Mouse (Mus musculus) forebrain, embryonic 12.5 days (tissue): Measurements from ENCODE around the gene Mbd6. TPM values are rescaled to one million over a fixed set of nuclear protein-coding genes. Genes with fewer than 3 reads are reported as not detected.
"Not testable (repeated sequence)": the region's sequence is repeated elsewhere in the genome, so short reads cannot be mapped to it uniquely, and the experiment has no call there.

Experiments
- ATAC-seq: fragments of 200-750 bp; cut with Nextera tagmentation; 2 replicates; pipeline ENCODE4 v1.8.0; 2017; ENCODE audit warnings: moderate TSS enrichment; ENCODE audit not compliant: low FRiP score
- H3K27ac ChIP-seq: fragments of 300-500 bp; sonication (generic); 2 replicates; pipeline ENCODE4 v1.5.1; 2016; ENCODE audit warnings: mild to moderate bottlenecking
- H3K27me3 ChIP-seq: fragments of 300-500 bp; sonication (generic); 2 replicates; pipeline ENCODE4 v1.6.1; 2016; ENCODE audit warnings: mild to moderate bottlenecking
- H3K36me3 ChIP-seq: fragments of 300-500 bp; sonication (generic); replicated peaks from 2 replicates; pipeline ENCODE4 v1.6.1; 2016; ENCODE audit warnings: mild to moderate bottlenecking
- H3K4me1 ChIP-seq: fragments of 300-500 bp; sonication (generic); 2 replicates; pipeline ENCODE4 v1.6.1; 2016
- H3K4me2 ChIP-seq: fragments of 300-500 bp; sonication (generic); 2 replicates; pipeline ENCODE4 v1.6.1; 2016; ENCODE audit warnings: mild to moderate bottlenecking, moderate library complexity
- H3K4me3 ChIP-seq: fragments of 300-500 bp; sonication (generic); replicated peaks from 2 replicates; pipeline ENCODE4 v1.5.1; 2016; ENCODE audit warnings: mild to moderate bottlenecking
- H3K9ac ChIP-seq: fragments of 300-500 bp; sonication (generic); 2 replicates; pipeline ENCODE4 v1.6.1; 2016; ENCODE audit warnings: mild to moderate bottlenecking
- H3K9me3 ChIP-seq: fragments of 300-500 bp; sonication (generic); 2 replicates; pipeline ENCODE4 v1.6.1; 2016
- WGBS: fragments of 180-500 bp; shearing (Covaris S2); methylation state at CpG from one replicate; pipeline ENCODE4 v1.1.7; 2016; 5-methylcytosine and 5-hydroxymethylcytosine counted together
- polyA plus RNA-seq: library from polyadenylated mRNA; unstranded; fragments of >200 nt; fragmentation: Nextera tagmentation; extraction: Ambion mirVana; gene quantifications from 2 replicates; pipeline ENCODE4 v1.2.1, GENCODE M21; 2016

The Mbd6 gene
- polyA plus RNA-seq, 1 experiment from 2014 or later, result 21.2 TPM

DNA sequence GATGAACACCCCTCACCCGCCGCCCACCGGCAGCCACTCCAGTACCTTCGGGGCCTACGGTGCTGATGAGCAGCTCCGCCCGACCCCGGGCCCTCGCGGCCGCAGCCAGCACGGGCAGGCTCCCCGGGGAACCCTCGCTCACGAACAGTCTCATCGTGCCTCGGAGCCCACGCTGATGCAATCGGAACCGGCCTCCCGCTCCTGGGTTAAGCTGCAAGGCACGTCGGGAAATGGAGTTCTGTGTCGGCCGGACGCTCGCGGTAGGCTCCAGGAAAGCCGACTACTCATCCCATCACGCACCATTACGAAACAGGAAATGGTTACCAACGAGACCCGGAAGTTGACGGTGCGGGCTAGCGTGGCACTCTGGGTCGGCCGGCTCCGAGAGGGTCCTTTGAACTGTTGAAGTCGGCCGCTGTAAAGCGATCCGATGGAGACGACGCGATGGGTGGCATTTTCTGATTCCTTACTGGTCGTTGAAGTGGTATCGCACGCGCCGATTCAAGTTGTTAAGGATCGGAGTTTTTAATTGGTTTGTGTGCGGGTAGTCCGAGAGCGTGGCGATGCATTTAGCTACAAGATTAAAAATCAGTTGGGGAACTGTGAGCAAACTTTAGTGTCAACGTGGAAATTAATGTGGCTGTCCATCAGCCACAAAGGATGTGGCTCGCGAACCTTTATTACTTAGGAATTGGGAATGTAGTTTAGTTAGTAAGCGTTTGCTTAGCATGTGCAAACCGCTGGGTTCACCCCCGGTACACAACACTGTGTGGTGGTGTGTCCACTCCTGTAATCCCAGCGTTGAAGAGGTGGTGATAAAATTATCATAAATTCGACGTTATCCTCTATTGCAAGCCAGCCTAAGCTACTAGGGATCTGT, 22.9 kb upstream of the Mbd6 start, which contains the start of gene Mars:
Mars (minus strand) TSS at position 311 of the 880 bp plus-strand sequence.
- ATAC-seq, result peak; percentile 96
- Histone ChIP-seq H3K27me3 (no peaks in the 10 kb centered on the region), H3K9ac (peak within 1 kb of the TSS; percentile 86), H3K4me2 (peak within 1 kb of the TSS; percentile 71), H3K36me3 (peaks cover 30% of the 10 kb centered on the region), H3K27ac (peak within 1 kb of the TSS; percentile 75), H3K4me1 (peaks cover 12% of the 10 kb centered on the region), H3K9me3 (no peaks in the 10 kb centered on the region), H3K4me3 (peak within 1 kb of the TSS; percentile 79)
- under 1% methylated on average over 65 of the region's 65 CpGs for WGBS

DNA sequence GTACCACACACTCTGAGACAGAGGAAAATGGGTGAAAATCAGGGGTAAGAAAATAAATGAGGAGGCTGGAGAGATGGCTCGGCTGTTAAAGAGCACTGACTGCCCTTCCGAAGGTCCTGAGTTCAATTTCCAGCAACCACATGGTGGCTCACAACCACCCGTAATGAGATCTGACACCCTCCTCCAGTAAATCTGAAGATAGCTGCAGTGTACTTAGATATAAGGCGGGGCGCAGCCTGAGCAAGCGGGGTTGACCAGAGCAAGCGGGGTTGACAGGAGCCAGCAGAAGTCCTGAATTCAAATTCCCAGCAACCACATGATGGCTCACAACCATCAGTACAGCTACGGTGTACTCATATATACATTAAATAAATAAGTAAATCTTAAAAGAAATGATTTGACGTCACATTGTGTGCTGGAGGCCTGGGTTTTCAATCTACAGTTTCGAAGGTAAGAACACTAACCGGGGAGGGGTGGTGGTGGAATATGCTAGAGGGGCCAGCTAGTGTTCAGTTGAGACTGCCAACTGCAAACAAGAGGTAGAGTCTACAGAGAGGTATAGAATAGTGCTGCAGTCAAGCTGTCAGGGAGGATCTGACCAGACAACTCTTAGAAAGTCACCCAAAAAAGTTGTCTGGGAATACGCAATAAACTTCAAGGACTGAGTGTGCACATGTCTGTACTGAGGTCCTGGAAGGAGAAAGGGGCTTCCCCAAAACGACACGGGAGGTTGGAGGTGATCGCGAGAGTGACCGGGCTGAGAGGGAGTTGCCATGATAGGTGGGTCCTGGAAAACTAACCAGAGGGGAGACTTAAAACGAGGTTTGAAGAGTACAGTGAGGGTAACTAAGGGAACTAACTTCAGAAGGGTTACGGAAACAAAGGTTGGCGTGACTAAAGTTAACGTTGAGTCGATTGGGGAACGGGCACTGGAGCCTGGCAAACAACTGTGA, 22.0 kb upstream of the Mbd6 start:
- 39% methylated on average over 23 of the region's 23 CpGs for WGBS
- ATAC-seq, result peak; percentile 52

DNA sequence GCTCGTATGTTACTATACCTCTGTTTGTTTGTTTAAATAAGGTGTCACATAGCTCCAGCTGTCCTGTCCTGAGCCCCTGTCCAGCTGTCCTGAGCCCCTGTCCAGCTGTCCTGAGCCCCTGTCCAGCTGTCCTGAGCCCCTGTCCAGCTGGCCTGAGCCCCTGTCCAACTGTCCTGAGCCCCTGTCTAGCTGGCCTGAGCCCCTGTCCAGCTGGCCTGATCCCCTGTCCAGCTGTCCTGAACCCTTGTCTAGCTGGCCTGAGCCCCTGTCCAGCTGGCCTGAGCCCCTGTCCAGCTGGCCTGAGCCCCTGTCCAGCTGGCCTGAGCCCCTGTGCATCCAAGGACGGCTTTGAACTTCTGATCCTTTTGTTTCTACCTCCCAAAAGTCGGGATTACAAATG, 20.3 kb upstream of the Mbd6 start:
- H3K4me1 ChIP-seq, result peaks cover 12% of the 10 kb centered on the region

More for the DNA sequence above, 22.0 kb upstream of the Mbd6 start:
- Histone ChIP-seq H3K27me3 (no peaks in the 10 kb centered on the region), H3K4me2 (peak overlapping the region; percentile 71), H3K36me3 (peaks cover 39% of the 10 kb centered on the region), H3K27ac (peak overlapping the region; percentile 57; the same call in 1 of the 2 replicates), H3K4me3 (peak overlapping the region; percentile 79), H3K9ac (peak overlapping the region; percentile 86), H3K9me3 (no peaks in the 10 kb centered on the region), H3K4me1 (peaks cover 12% of the 10 kb centered on the region)

DNA sequence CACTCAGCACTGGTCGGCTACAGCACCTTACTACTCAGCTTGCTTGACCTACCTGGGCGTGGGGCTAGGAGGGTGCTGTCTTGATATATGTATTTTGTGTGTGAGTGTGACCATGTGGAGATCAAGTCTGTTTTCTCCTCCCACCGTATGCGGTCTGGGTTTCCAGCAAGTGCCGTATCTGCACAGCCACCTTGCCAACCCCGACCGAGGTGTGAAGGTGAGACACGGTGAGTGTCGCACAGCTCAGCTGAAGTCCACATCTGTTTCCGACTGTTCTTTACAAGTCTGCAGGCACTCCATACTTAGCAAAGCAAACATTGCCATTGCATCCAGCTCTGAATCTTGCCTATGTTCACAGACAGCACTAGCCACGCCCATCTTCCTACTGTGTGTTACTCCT, 14.3 kb upstream of the Mbd6 start:
- no peak overlapping the region for H3K27ac ChIP-seq
- H3K9ac ChIP-seq, result no peak overlapping the region
- WGBS, result 96% methylated on average over 11 of the region's 11 CpGs
- no peaks in the 10 kb centered on the region for H3K4me1 ChIP-seq
- no peak overlapping the region for H3K4me3 ChIP-seq
- H3K27me3 ChIP-seq, result no peaks in the 10 kb centered on the region
- peaks cover 99% of the 10 kb centered on the region for H3K36me3 ChIP-seq
- no peak overlapping the region for H3K4me2 ChIP-seq
- no peaks in the 10 kb centered on the region for H3K9me3 ChIP-seq
- ATAC-seq, result no peak

More for the DNA sequence above, 20.3 kb upstream of the Mbd6 start:
- not testable (repeated sequence) for H3K9me3 ChIP-seq, H3K4me2 ChIP-seq, H3K27me3 ChIP-seq, H3K9ac ChIP-seq, ATAC-seq, H3K4me3 ChIP-seq, H3K27ac ChIP-seq
- peaks cover 55% of the 10 kb centered on the region for H3K36me3 ChIP-seq
- 79% methylated on average over 3 of the region's 3 CpGs for WGBS

DNA sequence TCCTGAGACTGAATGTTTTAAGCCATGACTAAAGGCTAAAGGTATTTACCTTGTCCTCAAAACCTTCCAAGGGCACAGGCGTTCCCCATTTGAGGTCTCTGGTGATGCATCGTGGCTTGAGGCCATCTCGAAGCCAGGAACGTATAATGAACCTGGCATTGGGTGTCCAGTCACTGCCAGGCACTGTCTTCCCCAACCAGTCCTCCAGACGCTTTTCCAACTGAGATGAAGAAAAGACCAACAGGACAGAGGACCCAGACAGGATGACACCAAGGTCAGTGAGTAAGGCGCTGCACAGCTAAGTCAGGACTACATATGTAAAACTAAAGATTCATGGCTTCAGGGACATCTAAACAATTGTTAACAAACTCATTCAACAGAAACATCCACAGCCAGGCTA, 11.5 kb upstream of the Mbd6 start:
- H3K27ac ChIP-seq, result no peak overlapping the region
- no peak overlapping the region for H3K4me2 ChIP-seq
- H3K4me1 ChIP-seq, result no peaks in the 10 kb centered on the region
- no peak overlapping the region for H3K4me3 ChIP-seq
- WGBS, result 95% methylated on average over 6 of the region's 6 CpGs
- H3K36me3 ChIP-seq, result peaks cover 99% of the 10 kb centered on the region
- ATAC-seq, result no peak
- no peak overlapping the region for H3K9ac ChIP-seq
- H3K9me3 ChIP-seq, result no peaks in the 10 kb centered on the region
- H3K27me3 ChIP-seq, result no peaks in the 10 kb centered on the region

DNA sequence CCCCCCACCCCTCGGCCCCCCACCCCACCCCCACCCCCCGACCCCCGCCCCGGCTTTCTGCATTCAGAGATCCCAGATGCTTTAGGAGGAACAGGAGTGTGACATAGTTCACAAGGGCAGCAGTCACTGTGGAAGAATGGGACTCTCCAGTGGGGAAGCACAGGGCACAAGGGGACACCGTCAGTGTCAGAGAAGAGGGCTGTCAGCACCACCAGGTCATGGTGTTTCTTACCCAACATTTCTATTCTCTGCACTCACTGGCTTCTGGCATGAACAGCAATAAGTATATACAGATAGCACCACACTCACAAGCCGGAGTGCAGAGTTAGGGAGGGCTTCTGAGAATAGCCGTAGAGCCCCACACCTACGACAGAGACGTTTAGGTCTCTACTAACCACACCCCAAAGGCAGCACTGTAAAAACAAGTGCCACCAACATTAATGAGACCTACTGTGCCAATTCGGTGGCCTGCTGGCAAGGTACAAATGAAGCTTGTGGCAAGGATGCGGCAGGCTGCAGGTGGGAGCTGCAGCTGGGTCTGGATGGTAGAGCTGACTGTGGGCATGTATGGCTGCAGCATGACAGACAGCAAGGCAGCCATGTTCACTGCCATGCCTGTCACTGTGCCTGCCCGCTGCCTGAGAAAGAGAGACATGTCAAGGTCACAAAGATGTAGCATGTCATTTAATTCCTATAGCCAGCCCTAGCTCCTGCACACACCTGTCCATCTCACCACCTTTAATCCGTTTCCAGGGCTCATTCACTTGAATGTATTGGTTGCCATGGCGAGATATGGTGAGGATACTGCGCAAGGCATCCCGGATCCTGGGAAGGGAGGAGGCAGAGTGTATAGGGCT, 8.4 kb upstream of the Mbd6 start:
- Histone ChIP-seq H3K27ac (no peak overlapping the region), H3K9ac (no peak overlapping the region), H3K4me1 (peaks cover 6% of the 10 kb centered on the region), H3K36me3 (peaks cover 91% of the 10 kb centered on the region), H3K4me3 (no peak overlapping the region), H3K27me3 (no peaks in the 10 kb centered on the region), H3K9me3 (no peaks in the 10 kb centered on the region), H3K4me2 (no peak overlapping the region)
- ATAC-seq, result no peak
- 93% methylated on average over 16 of the region's 16 CpGs for WGBS

DNA sequence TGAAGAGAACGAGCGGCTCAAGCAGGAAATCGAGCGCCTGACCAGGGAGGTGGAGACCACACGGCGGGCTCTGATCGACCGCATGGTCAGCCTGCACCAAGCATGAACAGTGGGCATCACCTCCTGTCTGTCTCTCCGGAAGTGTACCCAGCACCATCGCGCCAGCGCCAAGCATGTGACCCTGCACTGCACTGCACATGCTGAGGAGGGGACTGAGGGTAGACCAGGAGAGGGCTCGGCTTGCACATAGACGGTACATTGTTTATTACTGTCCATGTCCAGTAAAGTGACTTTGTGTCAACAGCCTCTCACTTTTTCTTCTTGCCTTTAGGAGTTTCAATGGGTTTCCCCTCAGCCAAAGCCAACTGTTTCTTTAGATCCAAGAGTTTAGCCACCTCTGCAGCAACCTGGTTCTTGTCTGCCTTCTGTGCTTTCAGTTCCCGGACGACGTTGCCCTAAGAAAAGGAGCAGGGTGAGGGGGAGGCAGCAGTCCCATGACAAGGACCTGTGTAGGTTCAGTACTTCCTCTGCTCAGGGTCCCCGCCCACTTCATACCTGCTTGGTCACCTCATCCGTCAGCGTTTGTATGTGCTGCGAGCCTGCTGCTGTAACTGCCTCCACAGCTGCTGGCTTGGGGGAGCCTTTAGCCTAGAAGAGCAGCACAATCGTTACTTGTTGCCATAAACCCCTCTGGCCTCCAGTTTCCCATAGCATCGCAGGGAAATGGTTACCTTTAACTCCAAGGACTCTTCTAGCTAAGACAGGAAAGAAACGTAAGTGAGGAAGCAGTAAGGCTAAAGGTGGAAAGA, 7.4 kb upstream of the Mbd6 start:
- H3K36me3 ChIP-seq, result peaks cover 81% of the 10 kb centered on the region
- 92% methylated on average over 24 of the region's 24 CpGs for WGBS
- ATAC-seq, result no peak
- H3K27me3 ChIP-seq, result no peaks in the 10 kb centered on the region
- H3K27ac ChIP-seq, result no peak overlapping the region
- H3K9ac ChIP-seq, result no peak overlapping the region
- H3K4me1 ChIP-seq, result peaks cover 17% of the 10 kb centered on the region
- H3K9me3 ChIP-seq, result no peaks in the 10 kb centered on the region
- H3K4me2 ChIP-seq, result no peak overlapping the region
- H3K4me3 ChIP-seq, result no peak overlapping the region

DNA sequence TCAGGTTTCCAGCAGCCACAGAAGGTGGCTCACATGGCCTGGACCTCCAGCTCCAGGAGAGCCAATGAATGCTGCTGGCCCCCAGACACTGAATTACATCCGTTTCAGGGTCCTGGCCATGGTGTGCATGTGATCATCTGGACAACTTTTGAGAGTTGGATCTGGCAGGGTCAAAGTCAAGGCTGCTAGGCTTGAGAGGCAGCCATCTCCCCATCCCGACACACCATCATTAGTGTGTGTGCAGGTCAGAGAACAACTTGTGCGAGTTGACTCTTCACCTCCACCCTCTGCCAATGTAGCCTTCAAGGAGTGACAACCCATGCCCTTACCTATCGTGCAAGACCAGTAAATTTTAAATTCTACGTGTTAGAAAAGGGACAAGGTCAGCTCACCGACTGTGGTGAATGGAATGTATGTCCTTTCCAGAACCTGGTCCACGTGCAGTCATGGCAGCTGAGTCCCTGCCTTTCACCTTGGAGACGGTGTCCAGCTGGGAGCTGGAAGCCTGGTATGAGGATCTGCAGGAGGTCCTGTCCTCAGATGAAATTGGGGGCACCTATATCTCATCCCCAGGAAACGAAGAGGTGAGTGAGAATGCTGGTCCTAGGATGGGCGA, 6.2 kb upstream of the Mbd6 start:
- Histone ChIP-seq H3K9me3 (no peaks in the 10 kb centered on the region), H3K27ac (no peak overlapping the region), H3K36me3 (peaks cover 69% of the 10 kb centered on the region), H3K9ac (no peak overlapping the region), H3K4me3 (no peak overlapping the region), H3K4me1 (peaks cover 21% of the 10 kb centered on the region), H3K4me2 (no peak overlapping the region), H3K27me3 (no peaks in the 10 kb centered on the region)
- ATAC-seq, result no peak
- WGBS, result 90% methylated on average over 10 of the region's 10 CpGs

DNA sequence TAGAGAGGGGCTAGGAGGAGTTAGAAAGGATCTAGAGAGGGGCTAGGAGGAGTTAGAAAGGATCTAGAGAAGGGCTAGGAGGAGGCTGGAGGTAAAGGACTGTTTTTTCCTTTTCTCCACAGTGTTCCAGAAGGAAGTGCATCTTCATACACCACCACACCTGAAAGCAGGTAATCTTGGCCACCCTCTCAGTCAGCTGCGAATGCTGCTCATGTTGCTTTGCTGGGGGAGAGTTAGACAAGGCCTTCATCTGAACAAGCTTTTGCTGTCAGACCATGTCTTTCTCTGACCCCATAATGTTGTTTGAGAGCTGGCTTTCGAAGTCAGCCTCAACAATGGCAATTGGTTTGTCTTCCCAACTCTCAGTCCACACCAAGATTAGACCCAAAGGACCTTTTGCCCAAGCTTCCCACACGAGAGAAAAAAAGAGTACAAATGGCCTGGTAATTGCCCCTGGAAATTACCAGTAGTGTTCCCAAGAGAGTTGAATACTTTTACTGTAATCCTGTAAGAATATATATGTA, 4.8 kb upstream of the Mbd6 start:
- H3K4me3 ChIP-seq, result no peak overlapping the region
- H3K27me3 ChIP-seq, result no peaks in the 10 kb centered on the region
- no peaks in the 10 kb centered on the region for H3K9me3 ChIP-seq
- H3K9ac ChIP-seq, result no peak overlapping the region
- H3K4me2 ChIP-seq, result no peak overlapping the region
- ATAC-seq, result no peak
- H3K36me3 ChIP-seq, result peaks cover 55% of the 10 kb centered on the region
- WGBS, result 88% methylated on average over 3 of the region's 3 CpGs
- H3K4me1 ChIP-seq, result peaks cover 29% of the 10 kb centered on the region
- H3K27ac ChIP-seq, result no peak overlapping the region

DNA sequence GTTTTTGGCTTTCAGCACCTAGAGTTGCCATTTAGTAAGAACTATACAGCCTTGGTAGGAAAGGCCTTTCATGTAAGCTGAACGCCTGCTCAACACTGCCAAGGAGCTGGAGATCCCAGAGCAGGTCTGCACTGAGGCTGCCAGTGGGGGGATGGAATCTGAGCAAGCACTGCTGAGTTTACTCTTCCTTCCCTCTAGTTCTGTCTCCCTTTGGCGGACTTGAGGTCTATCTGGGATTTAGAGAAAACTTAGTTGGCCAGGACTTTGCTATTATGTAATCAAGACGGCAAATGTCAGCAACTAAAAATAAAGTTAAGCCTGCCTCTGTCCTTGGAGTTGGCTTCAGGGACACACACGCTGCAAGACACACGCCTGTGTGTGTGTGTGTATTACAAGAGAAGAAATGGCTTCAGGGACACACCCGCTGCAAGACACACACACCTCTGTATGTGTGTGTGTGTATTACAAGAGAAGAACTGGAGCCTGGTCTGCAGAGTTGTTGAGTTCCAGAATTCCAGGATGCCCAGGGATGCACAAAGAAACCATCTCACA, 4.2 kb upstream of the Mbd6 start:
- H3K9me3 ChIP-seq, result no peaks in the 10 kb centered on the region
- ATAC-seq, result no peak
- H3K27ac ChIP-seq, result no peak overlapping the region
- H3K4me1 ChIP-seq, result peaks cover 30% of the 10 kb centered on the region
- 90% methylated on average over 6 of the region's 6 CpGs for WGBS
- H3K4me2 ChIP-seq, result no peak overlapping the region
- no peak overlapping the region for H3K9ac ChIP-seq
- peaks cover 50% of the 10 kb centered on the region for H3K36me3 ChIP-seq
- H3K4me3 ChIP-seq, result no peak overlapping the region
- H3K27me3 ChIP-seq, result no peaks in the 10 kb centered on the region
